Mouse (Mus musculus) lung, adult 2 months (tissue): Measurements from ENCODE around the gene Map2k2. TPM values are rescaled to one million over a fixed set of nuclear protein-coding genes. Genes with fewer than 3 reads are reported as not detected.

ENCODE experiments used
- DNase-seq: peaks from one replicate; pipeline ENCODE4 v3.0.0; 2022
- H3K4me1 ChIP-seq: fragments of 200-500 bp; 2 replicates; pipeline ENCODE4 v1.6.1; 2011; ENCODE audit warnings: low read length; ENCODE audit not compliant: control insufficient read depth, insufficient read depth
- H3K4me3 ChIP-seq: fragments of 200-500 bp; replicated peaks from 2 replicates; pipeline ENCODE3; 2011; ENCODE audit warnings: low read depth, mild to moderate bottlenecking, control low read depth, low read length; ENCODE audit errors: extremely low read depth
- CTCF ChIP-seq: fragments of 200-500 bp; IDR thresholded peaks from 2 replicates; pipeline ENCODE4 v1.5.1; 2011; ENCODE audit warnings: mild to moderate bottlenecking, low read length, control low read depth; ENCODE audit not compliant: insufficient read depth
- POLR2A ChIP-seq: fragments of 200-500 bp; IDR thresholded peaks from 2 replicates; pipeline ENCODE4 v1.6.1; 2011; ENCODE audit warnings: low read depth, mild to moderate bottlenecking, control low read depth, low read length, borderline replicate concordance; ENCODE audit errors: extremely low read depth
- WGBS: fragments of 180-500 bp; shearing (Covaris S2); methylation state at CpG from one replicate; pipeline ENCODE4 v1.1.7; 2018; 5-methylcytosine and 5-hydroxymethylcytosine counted together
- polyA plus RNA-seq: library from polyadenylated mRNA; depleted of rRNA; stranded (reverse); fragments of >200 nt; gene quantifications from 2 replicates; pipeline ENCODE4 v1.2.3, GENCODE M21; 2012

The Map2k2 gene
- polyA plus RNA-seq, 1 experiment: 147 TPM

DNA sequence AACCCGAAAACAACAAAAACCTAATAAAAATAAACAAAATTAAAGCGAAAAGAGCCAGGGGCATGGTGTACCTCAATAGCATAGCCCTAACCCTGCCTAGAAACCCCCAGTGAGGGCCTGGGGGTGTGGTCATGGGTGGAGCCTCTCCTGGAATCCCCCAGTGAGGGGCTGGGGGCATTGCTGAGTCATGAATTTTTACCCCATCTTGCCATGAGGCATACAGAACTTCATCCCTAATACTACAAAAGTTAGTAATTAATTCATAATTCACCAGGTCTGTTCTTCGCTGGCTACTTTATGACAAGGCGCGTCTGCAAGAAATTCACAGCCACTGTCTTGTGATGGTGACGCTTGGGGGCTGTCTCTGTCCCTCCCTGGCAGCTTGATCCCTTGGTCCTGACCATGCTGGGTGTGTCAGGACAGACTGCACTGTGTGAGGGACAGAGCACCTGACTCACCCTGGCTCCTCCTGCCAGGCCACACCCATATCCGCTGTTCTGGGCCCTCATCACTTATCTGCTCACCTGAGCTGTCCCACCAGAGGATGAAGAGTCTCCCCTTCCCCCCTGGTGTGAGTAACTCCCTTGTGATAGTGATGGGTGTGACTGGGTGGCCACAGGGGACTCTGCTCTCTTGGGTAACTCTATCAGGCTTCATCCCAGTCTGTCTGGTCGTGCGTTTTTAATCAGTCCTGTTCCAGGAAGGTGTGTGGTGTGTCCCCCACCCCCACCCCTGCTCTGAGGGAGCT, 10.6 kb upstream of the Map2k2 start:
- Histone ChIP-seq H3K4me3 (no peak overlapping the region), H3K4me1 (no peaks in the 10 kb centered on the region)
- TF ChIP-seq CTCF (no peak), POLR2A (no peak)
- WGBS: 67% methylated on average over 9 of the region's 9 CpGs
- DNase-seq: no peak

DNA sequence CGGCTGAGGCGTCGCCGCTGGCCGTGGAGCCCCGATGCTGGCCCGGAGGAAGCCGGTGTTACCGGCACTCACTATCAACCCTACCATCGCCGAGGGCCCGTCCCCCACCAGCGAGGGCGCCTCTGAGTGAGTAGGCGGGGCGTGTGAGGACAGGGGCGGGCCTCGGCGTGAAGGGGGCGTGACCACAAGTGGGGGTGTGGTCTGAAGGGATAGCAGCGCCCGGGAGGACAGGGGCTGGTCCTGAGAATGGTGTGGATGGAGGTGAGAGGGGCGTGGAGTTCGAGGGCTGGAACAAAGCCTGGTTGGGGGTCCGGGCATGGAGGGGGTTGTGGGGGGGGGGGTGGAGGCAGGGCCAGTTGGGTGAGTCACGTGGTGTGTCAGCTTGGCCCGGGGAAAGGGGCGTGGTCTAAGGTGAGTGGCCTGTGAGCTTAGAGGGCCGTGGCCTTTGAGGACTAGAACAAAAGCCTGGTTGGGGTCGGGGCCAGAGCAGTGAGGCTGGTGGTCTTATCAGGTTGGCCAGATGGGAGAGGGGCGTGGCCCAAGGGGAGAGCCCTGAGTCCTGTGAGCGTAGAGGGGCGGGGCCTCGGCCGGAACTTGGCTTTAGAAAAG, 502 bp downstream of the Map2k2 start:
- WGBS: 2% methylated on average over 34 of the region's 35 CpGs
- peaks cover 11% of the 10 kb centered on the region for H3K4me1 ChIP-seq
- DNase-seq: peak; percentile 85
- TF ChIP-seq POLR2A (no peak), CTCF (no peak)
- H3K4me3 ChIP-seq: peak overlapping the region; percentile 87

DNA sequence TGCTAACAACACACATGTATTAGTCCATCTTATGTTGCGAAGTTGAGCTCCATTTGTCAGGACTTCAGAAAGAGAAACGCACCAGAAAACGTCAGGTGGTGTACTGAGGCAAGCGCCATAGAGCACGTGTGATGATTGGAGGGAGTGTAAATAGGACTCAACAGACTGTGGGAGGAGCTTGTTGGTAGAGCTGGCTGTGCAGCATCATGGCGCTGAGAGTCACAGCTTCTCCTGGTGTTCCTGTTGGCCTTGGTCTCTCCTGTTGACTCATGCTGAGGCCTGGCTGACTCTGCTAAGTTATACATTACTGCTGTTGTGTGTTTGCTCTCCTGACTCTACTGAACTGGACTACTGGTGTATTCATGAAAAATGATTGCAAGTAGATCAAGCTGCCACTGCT, 7.2 kb downstream of the Map2k2 start:
- H3K4me1 ChIP-seq: no peaks in the 10 kb centered on the region
- no peak overlapping the region for H3K4me3 ChIP-seq
- WGBS: 89% methylated on average over 6 of the region's 6 CpGs
- no peak for TF ChIP-seq CTCF
- TF ChIP-seq POLR2A: no peak
- no peak for DNase-seq

DNA sequence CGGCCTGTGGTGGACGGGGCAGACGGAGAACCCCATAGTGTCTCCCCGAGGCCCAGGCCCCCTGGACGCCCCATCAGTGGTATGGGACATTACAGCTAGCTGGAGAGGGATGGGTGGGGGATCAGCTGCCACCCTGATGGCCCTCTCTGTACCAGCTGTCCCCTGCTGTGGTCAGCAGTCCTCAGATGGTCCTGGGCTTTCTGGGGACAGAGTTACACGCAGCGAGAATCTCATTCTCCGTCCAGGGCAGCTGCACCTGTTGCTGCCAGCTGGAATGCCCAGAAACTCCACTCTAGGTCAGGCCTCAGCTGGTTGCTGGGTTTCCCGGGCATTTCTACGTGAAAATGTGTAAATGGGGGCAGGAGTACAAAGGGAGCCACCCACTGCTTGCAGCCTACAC, 13.9 kb downstream of the Map2k2 start:
- TF ChIP-seq CTCF (no peak), POLR2A (no peak)
- H3K4me1 ChIP-seq: no peaks in the 10 kb centered on the region
- no peak for DNase-seq
- WGBS: 93% methylated on average over 10 of the region's 10 CpGs
- no peak overlapping the region for H3K4me3 ChIP-seq

DNA sequence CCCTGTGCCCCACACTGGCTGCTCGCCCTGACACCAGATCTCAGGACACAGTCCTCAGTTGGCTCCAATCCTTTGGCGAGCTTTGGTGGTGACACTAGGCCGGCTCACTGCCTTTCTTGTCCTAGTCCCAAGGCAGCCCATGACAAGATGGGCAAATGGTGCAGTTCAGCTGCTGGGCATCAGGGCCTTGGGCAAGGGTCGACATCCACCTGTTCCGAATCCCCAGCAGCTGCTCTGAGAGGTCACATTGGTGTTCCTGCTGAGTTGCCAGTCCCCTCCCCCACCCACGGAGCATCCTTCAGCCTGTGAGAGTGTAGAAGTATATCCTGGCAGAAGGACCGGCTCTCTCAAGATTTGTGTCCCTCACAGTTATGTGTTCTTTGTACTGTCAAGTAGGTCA, 14.9 kb downstream of the Map2k2 start:
- no peak overlapping the region for H3K4me3 ChIP-seq
- WGBS: 78% methylated on average over 7 of the region's 7 CpGs
- no peak for DNase-seq
- TF ChIP-seq CTCF (no peak), POLR2A (no peak)
- H3K4me1 ChIP-seq: no peaks in the 10 kb centered on the region

DNA sequence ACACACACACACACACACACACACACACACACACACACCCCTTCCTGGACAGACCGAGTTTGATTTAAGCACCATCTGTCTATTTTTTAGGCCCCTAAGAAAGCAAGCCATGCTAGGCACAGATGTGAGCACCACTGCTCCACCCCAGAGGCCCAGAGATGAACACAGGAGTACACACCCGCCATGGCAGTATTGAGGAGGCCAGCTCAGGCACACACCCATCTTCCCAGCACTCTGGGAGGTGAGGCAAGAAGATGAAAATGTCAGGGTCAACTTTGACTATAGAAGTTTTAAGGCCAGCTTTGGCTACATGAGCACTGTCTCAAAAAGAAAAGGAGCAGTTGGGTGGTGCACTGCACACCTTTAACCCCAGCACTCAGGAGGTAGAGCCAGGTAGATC, 17.2 kb downstream of the Map2k2 start:
- TF ChIP-seq CTCF (no peak), POLR2A (no peak)
- H3K4me1 ChIP-seq: peaks cover 4% of the 10 kb centered on the region
- WGBS: 66% methylated on average over 2 of the region's 2 CpGs

DNA sequence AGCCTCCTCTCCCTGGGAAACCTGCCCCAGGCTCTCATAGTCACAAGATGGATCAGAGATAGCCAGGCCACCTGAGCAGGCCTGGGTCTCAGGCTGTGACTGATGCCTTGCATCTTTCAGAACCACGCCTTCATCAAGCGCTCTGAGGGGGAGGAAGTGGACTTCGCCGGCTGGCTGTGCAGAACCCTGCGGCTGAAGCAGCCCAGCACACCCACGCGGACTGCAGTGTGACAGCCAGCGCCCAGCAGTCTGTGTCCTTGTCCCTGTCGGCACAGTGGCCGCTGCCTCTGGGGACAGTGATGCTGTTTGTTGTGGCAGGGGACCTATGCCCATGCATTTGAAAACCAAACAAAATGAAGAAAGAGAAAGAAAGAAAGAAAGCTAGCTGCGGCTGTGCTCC, 17.8 kb downstream of the Map2k2 start:
- Histone ChIP-seq H3K4me3 (no peak overlapping the region), H3K4me1 (peaks cover 7% of the 10 kb centered on the region)
- no peak for DNase-seq
- no peak for TF ChIP-seq POLR2A
- TF ChIP-seq CTCF: no peak
- 72% methylated on average over 11 of the region's 11 CpGs for WGBS

More for the DNA sequence above, 17.2 kb downstream of the Map2k2 start:
- no peak overlapping the region for H3K4me3 ChIP-seq
- no peak for DNase-seq

DNA sequence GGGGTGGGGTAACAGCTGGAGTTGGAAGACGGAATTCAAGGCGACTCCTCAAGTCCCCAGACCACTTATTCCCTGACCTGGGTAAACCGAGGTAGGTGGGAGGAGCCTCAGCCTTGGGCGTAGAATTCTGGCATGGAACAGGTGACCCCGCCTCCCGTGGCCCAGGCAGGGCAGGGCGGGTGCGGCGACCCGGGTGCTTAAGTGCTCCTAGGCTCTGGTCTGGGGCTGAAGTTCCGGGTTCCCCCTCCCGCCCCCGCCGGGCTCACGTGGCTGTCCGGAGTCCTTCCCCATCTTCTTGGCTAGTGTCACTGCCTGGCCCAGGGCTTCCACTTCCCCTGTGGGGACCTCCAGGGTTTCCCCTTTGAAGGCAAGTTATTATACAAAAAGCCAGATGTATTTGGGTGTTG, 28.5 kb downstream of the Map2k2 start:
- DNase-seq: peak; percentile 79
- peaks cover 13% of the 10 kb centered on the region for H3K4me1 ChIP-seq
- TF ChIP-seq POLR2A (peak; percentile 29; the same call in 1 of the 2 replicates), CTCF (no peak)
- H3K4me3 ChIP-seq: peak overlapping the region; percentile 0
- WGBS: 6% methylated on average over 16 of the region's 16 CpGs

DNA sequence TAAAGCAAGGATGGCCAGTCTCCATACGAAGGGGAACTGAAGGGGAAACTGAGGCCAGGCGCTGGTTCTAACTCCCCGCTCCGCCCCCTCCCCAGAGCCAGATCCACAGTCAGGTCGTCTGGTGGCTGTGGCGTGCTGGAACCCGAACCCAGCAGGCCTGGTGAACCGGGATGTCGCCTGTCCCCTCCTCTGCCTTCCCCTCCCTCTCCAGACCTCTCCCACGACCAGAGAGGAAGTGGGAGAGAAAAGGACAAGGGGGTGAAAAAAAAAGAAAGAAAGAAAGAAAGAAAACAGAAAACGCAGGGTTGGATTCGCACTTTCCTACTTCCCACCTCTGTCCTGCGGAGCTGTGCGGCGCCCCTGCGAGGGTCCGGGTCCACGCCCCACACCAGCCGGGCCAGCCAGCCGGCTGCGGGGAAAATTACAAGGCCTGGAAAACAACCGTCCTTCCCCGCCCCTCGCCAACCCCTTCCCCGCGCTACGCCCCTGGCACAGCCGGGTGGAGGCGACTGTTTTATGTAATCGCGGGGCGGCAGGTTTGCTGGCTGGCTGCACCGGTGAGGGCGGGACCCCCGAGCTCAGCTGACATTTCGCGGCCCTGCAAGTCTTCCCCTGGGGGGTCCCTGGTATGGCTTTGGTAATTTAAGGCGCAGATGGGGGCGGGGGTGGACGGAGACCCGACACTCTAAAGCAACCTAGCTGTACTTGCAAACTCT, 29.4 kb downstream of the Map2k2 start, which contains the start of gene Zbtb7a:
Gene Zbtb7a, plus strand, starts transcription at position 255 of the 716 bp plus-strand sequence.
- DNase-seq: peak; percentile 57
- WGBS: 3% methylated on average over 41 of the region's 41 CpGs
- no peak for TF ChIP-seq CTCF
- TF ChIP-seq POLR2A: no peak
- H3K4me3 ChIP-seq: peak within 1 kb of the TSS; percentile 74
- peaks cover 19% of the 10 kb centered on the region for H3K4me1 ChIP-seq

DNA sequence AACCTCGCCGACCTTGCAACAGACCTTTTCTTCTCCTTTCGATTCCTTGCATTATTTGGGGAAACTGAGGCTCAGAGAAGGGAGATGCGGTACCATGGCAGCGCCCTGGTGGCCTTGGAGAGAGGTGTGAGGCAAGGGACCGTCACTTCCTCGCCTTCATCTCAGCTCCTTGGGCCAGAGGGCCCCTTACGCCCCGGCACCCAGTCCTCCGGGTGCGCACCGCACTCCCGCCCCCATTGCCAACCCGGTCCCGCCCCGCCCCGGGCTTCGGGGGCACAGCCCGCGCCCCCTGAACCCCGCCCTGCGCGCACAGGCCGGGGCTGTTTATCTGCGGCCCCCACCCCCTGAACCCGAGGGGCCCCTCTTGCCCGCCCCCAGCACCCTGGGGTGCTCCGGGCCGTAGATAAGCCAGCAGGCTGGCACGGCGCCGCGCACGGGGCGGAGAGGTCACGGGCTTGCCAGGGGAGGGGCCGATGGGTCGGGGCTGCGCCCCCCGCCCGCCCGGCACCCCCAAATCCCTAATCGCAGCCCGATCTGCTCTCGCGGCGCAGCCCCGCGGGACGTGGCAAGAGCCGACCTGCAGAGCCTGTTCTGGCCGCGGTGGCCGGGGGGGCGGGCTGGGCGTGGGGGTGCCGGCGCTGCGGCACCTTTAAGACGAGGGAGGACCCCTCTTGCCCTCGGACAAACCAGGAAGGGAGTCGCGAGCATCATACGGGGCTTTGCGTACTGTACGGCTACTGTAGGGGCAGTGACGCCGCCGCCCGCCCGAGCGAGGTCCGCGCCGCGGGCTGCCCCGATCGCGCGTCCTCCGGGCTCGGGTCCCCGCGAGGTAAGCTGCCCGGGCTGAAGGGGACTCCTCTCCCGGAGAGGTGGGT, 30.4 kb downstream of the Map2k2 start:
- Histone ChIP-seq H3K4me1 (peaks cover 26% of the 10 kb centered on the region), H3K4me3 (peak overlapping the region; percentile 74)
- TF ChIP-seq CTCF: no peak
- TF ChIP-seq POLR2A: peak; percentile 59; the same call in 1 of the 2 replicates
- DNase-seq: peak; percentile 73
- WGBS: 2% methylated on average over 78 of the region's 86 CpGs
